Mouse (Mus musculus) liver, embryonic 13.5 days (tissue): ENCODE measurements at regions not wholly inside any gene's neighbourhood (a gene's known extent, or its start where the extent isn't known, plus 50 kb on each side); places are given as distances from the start of the nearest gene placed in this dataset.

ENCODE experiments used
- ATAC-seq: fragments of 200-750 bp; cut with Nextera tagmentation; 2 replicates; pipeline ENCODE4 v1.8.0; 2017; ENCODE audit warnings: low read depth, mild to moderate bottlenecking, moderate number of reproducible peaks, moderate library complexity
- DNase-seq: peaks from one replicate; pipeline ENCODE4 v3.0.0; 2022
- H3K27ac ChIP-seq: fragments of 300-500 bp; sonication (generic); 2 replicates; pipeline ENCODE4 v1.5.1; 2015; ENCODE audit warnings: moderate library complexity, mild to moderate bottlenecking, inconsistent platforms
- H3K27me3 ChIP-seq: fragments of 300-500 bp; sonication (generic); 2 replicates; pipeline ENCODE4 v1.6.1; 2015; ENCODE audit warnings: mild to moderate bottlenecking, inconsistent platforms
- H3K36me3 ChIP-seq: fragments of 300-500 bp; sonication (generic); 2 replicates; pipeline ENCODE4 v1.6.1; 2015; ENCODE audit warnings: mild to moderate bottlenecking, inconsistent platforms
- H3K4me1 ChIP-seq: fragments of 300-500 bp; sonication (generic); replicated peaks from 2 replicates; pipeline ENCODE4 v1.6.1; 2015; ENCODE audit warnings: inconsistent platforms
- H3K4me2 ChIP-seq: fragments of 300-500 bp; sonication (generic); 2 replicates; pipeline ENCODE4 v1.6.1; 2015; ENCODE audit warnings: inconsistent platforms, mild to moderate bottlenecking, moderate library complexity
- H3K4me3 ChIP-seq: fragments of 300-500 bp; sonication (generic); replicated peaks from 2 replicates; pipeline ENCODE4 v1.5.1; 2015; ENCODE audit warnings: mild to moderate bottlenecking, inconsistent platforms
- H3K9ac ChIP-seq: fragments of 300-500 bp; sonication (generic); 2 replicates; pipeline ENCODE4 v1.6.1; 2015; ENCODE audit warnings: mild to moderate bottlenecking, inconsistent platforms
- H3K9me3 ChIP-seq: fragments of 300-500 bp; sonication (generic); replicated peaks from 2 replicates; pipeline ENCODE4 v1.6.1; 2016; ENCODE audit warnings: inconsistent platforms
- WGBS: fragments of 180-500 bp; shearing (Covaris S2); methylation state at CpG from one replicate; pipeline ENCODE4 v1.1.7; 2015; ENCODE audit not compliant: insufficient replicate concordance; 5-methylcytosine and 5-hydroxymethylcytosine counted together

- WGBS: 37% methylated on average over 4 of the region's 4 CpGs
- ATAC-seq: no peak
- no peak for DNase-seq
These were observed 633.6 kb upstream of the Adgrl2 start for GRCm38 (mm10) chr3:149623851-149624532.

DNA sequence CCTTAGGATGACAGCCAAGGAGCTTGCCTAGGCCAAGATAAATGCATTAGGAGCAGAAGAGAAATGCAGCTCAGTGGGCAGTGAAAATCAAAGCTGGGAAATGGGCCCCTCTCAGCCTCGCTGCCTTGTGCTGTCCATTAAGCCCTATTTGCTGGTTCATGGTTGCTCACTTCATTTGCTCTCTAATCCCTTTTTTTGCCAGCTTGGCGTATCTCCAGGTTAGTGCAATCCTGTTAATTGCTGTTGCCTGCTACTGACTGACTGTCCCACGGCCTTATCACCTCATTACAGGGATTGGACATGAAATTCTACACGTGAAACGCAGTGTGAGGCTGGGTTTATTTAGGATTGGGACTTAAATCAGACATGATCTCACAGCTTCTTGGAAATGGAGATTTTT, 613.5 kb upstream of the Adgrl2 start:
- Histone ChIP-seq H3K4me3 (no peak overlapping the region), H3K27ac (no peak overlapping the region), H3K36me3 (no peaks in the 10 kb centered on the region), H3K4me1 (no peaks in the 10 kb centered on the region), H3K27me3 (no peaks in the 10 kb centered on the region), H3K9ac (no peak overlapping the region), H3K9me3 (no peaks in the 10 kb centered on the region), H3K4me2 (no peak overlapping the region)
- DNase-seq (no peak), ATAC-seq (no peak)
- WGBS: 53% methylated on average over 5 of the region's 5 CpGs

More at GRCm38 (mm10) chr3:149623851-149624532, 633.6 kb upstream of the Adgrl2 start:
- Histone ChIP-seq H3K27ac (no peak overlapping the region), H3K36me3 (no peaks in the 10 kb centered on the region), H3K4me2 (no peak overlapping the region), H3K4me1 (no peaks in the 10 kb centered on the region), H3K27me3 (no peaks in the 10 kb centered on the region), H3K4me3 (no peak overlapping the region), H3K9ac (no peak overlapping the region), H3K9me3 (no peaks in the 10 kb centered on the region)

- H3K9me3 ChIP-seq: no peaks in the 10 kb centered on the region
- no peak overlapping the region for H3K9ac ChIP-seq
- H3K4me2 ChIP-seq: no peak overlapping the region
- no peak for DNase-seq
- H3K27ac ChIP-seq: no peak overlapping the region
- no peaks in the 10 kb centered on the region for H3K4me1 ChIP-seq
- no peak overlapping the region for H3K4me3 ChIP-seq
- ATAC-seq: no peak
- 50% methylated on average over 5 of the region's 5 CpGs for WGBS
- H3K27me3 ChIP-seq: no peaks in the 10 kb centered on the region
- no peaks in the 10 kb centered on the region for H3K36me3 ChIP-seq
These were observed 610.9 kb upstream of the Adgrl2 start for GRCm38 (mm10) chr3:149601276-149601675.

DNA sequence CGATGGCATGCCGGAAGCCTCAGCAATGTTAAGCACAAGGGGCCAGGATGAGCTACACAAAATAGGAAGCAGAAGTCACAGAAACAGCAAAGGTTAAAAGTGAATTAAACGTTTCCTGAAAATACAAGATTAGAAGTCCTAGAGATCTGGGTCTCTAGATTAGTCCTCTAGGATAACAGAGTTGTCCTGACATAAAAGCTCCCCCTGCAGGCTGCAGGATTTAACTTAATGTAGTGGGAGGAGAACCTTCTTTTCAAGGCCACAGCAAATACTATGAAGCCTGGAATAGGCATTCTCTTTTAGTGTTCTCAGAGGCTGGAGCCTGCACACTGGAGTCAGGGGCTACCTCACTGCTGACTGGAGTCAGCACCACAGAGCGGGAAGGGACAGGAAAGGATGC, 604.1 kb upstream of the Adgrl2 start:
- Histone ChIP-seq H3K4me1 (no peaks in the 10 kb centered on the region), H3K9me3 (no peaks in the 10 kb centered on the region), H3K27ac (no peak overlapping the region), H3K27me3 (no peaks in the 10 kb centered on the region), H3K4me3 (no peak overlapping the region), H3K36me3 (no peaks in the 10 kb centered on the region), H3K9ac (no peak overlapping the region), H3K4me2 (no peak overlapping the region)
- ATAC-seq: no peak
- DNase-seq: no peak
- WGBS: 54% methylated on average over 4 of the region's 4 CpGs

- 42% methylated on average over 2 of the region's 2 CpGs for WGBS
- no peak for ATAC-seq
These were observed 595.4 kb upstream of the Adgrl2 start for GRCm38 (mm10) chr3:149585769-149586168.

GRCm38 (mm10) chr3:149581141-149581540, 590.8 kb upstream of the Adgrl2 start:
- no peak for ATAC-seq
- 57% methylated on average over 3 of the region's 3 CpGs for WGBS
- DNase-seq: no peak
- Histone ChIP-seq H3K4me3 (no peak overlapping the region), H3K36me3 (no peaks in the 10 kb centered on the region), H3K9ac (no peak overlapping the region), H3K9me3 (no peaks in the 10 kb centered on the region), H3K27me3 (no peaks in the 10 kb centered on the region), H3K27ac (no peak overlapping the region), H3K4me2 (no peak overlapping the region), H3K4me1 (no peaks in the 10 kb centered on the region)

More at GRCm38 (mm10) chr3:149585769-149586168, 595.4 kb upstream of the Adgrl2 start:
- Histone ChIP-seq H3K4me1 (no peaks in the 10 kb centered on the region), H3K36me3 (no peaks in the 10 kb centered on the region), H3K9ac (no peak overlapping the region), H3K27me3 (no peaks in the 10 kb centered on the region), H3K4me2 (no peak overlapping the region), H3K27ac (no peak overlapping the region), H3K9me3 (no peaks in the 10 kb centered on the region), H3K4me3 (no peak overlapping the region)
- no peak for DNase-seq

- Histone ChIP-seq H3K27ac (no peak overlapping the region), H3K4me3 (no peak overlapping the region), H3K4me1 (no peaks in the 10 kb centered on the region), H3K9ac (no peak overlapping the region), H3K4me2 (no peak overlapping the region), H3K27me3 (no peaks in the 10 kb centered on the region), H3K36me3 (no peaks in the 10 kb centered on the region), H3K9me3 (no peaks in the 10 kb centered on the region)
- 74% methylated on average over 3 of the region's 3 CpGs for WGBS
- ATAC-seq: no peak
- no peak for DNase-seq
These were observed 585.3 kb upstream of the Adgrl2 start for GRCm38 (mm10) chr3:149575678-149576077.

GRCm38 (mm10) chr3:149566853-149567252, 576.5 kb upstream of the Adgrl2 start:
- H3K4me1 ChIP-seq: no peaks in the 10 kb centered on the region
- no peaks in the 10 kb centered on the region for H3K9me3 ChIP-seq
- no peaks in the 10 kb centered on the region for H3K36me3 ChIP-seq
- H3K4me2 ChIP-seq: no peak overlapping the region
- no peaks in the 10 kb centered on the region for H3K27me3 ChIP-seq
- no peak overlapping the region for H3K4me3 ChIP-seq
- no peak overlapping the region for H3K27ac ChIP-seq
- no peak for ATAC-seq
- 51% methylated on average over 6 of the region's 6 CpGs for WGBS
- H3K9ac ChIP-seq: no peak overlapping the region
- no peak for DNase-seq

- Histone ChIP-seq H3K9ac (no peak overlapping the region), H3K27me3 (no peaks in the 10 kb centered on the region), H3K4me3 (no peak overlapping the region), H3K9me3 (no peaks in the 10 kb centered on the region), H3K4me2 (no peak overlapping the region), H3K4me1 (no peaks in the 10 kb centered on the region), H3K36me3 (no peaks in the 10 kb centered on the region), H3K27ac (no peak overlapping the region)
- ATAC-seq (no peak), DNase-seq (no peak)
- WGBS: 71% methylated on average over 9 of the region's 9 CpGs
These were observed 560.0 kb upstream of the Adgrl2 start for GRCm38 (mm10) chr3:149550231-149550951.

- Histone ChIP-seq H3K4me3 (no peak overlapping the region), H3K9ac (no peak overlapping the region), H3K27me3 (no peaks in the 10 kb centered on the region), H3K36me3 (no peaks in the 10 kb centered on the region), H3K27ac (no peak overlapping the region), H3K4me2 (no peak overlapping the region), H3K4me1 (no peaks in the 10 kb centered on the region), H3K9me3 (no peaks in the 10 kb centered on the region)
- DNase-seq (no peak), ATAC-seq (no peak)
- WGBS: 52% methylated on average over 6 of the region's 6 CpGs
These were observed 556.7 kb upstream of the Adgrl2 start for GRCm38 (mm10) chr3:149547045-149547444.

- Histone ChIP-seq H3K36me3 (no peaks in the 10 kb centered on the region), H3K9me3 (no peaks in the 10 kb centered on the region), H3K27me3 (no peaks in the 10 kb centered on the region), H3K4me1 (no peaks in the 10 kb centered on the region), H3K4me2 (no peak overlapping the region), H3K27ac (no peak overlapping the region), H3K9ac (no peak overlapping the region), H3K4me3 (no peak overlapping the region)
- 62% methylated on average over 10 of the region's 10 CpGs for WGBS
- ATAC-seq (no peak), DNase-seq (no peak)
These were observed 555.9 kb upstream of the Adgrl2 start for GRCm38 (mm10) chr3:149546256-149546655.

DNA sequence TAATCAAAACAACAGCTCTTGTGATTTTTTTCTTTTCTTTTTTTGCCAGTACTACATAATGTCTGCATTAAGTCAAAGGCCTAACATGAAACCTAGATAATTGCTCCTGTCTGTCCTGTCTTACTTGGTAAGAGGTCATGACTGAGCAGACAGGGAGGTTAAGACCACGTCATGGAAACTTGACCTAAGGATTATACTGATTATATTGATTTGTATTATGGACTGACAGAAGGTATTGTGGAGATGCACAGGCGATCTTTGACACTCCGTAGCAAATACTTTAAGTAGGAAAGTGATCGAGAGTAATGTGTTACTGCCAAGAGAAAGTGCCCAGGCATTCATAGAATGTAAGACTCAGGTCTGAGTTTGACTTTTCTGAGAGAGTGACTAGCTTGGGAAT, 543.8 kb upstream of the Adgrl2 start:
- no peaks in the 10 kb centered on the region for H3K9me3 ChIP-seq
- no peak overlapping the region for H3K4me3 ChIP-seq
- DNase-seq (no peak), ATAC-seq (no peak)
- H3K27ac ChIP-seq: no peak overlapping the region
- H3K36me3 ChIP-seq: no peaks in the 10 kb centered on the region
- no peaks in the 10 kb centered on the region for H3K4me1 ChIP-seq
- no peaks in the 10 kb centered on the region for H3K27me3 ChIP-seq
- 53% methylated on average over 4 of the region's 4 CpGs for WGBS
- H3K4me2 ChIP-seq: no peak overlapping the region
- H3K9ac ChIP-seq: no peak overlapping the region
